ENCODE assay signal across 8 mouse cellular contexts in genomic region chr16:18498558-18498990, GRCm38 (mm10). TPM values are rescaled to one million over a fixed set of nuclear protein-coding genes. Genes with fewer than 3 reads are reported as not detected.
DNase-seq lines count a peak whose midpoint lies in the region; ATAC-seq and TF ChIP-seq lines count a peak whose summit lies in the region.

TSS of gene Gnb1l (plus strand) at chr16:18498713.
TSS of gene Rtl10 (plus strand) at chr16:18498901.

- H3K27me3 ChIP-seq in heart, embryonic 11.5 days (ENCODE audit: control insufficient read depth, insufficient read depth, low read length): no peaks in the 10 kb centered on the region
- no peaks in the 10 kb centered on the region for H3K27me3 ChIP-seq in kidney, embryonic 16.5 days (ENCODE audit: insufficient read depth, low read length)
- H3K27me3 ChIP-seq in liver, adult 2 months (ENCODE audit: control insufficient read depth, insufficient read depth, low read length): no peaks in the 10 kb centered on the region
- no peaks in the 10 kb centered on the region for H3K27me3 ChIP-seq in myocyte (ENCODE audit: control insufficient read depth, insufficient read depth, insufficient read length)
- H3K27me3 ChIP-seq in splenic B cell, adult 2 months (ENCODE audit: control insufficient read depth, insufficient read depth, low read length, poor library complexity, severe bottlenecking): no peaks in the 10 kb centered on the region

- peak within 1 kb of the TSS; percentile 75 for H3K27ac ChIP-seq in heart, embryonic 11.5 days (ENCODE audit: low read depth, low read length)
- peak within 1 kb of the TSS; percentile 90 for H3K27ac ChIP-seq in kidney, embryonic 16.5 days (ENCODE audit: low read length)
- peak within 1 kb of the TSS; percentile 70 for H3K27ac ChIP-seq in liver, adult 2 months (replicated peaks; ENCODE audit: insufficient read depth, low read depth, low read length)

- ATAC-seq in erythroblast, adult 5-6 weeks (replicated peaks; ENCODE audit: low FRiP score, poor library complexity, severe bottlenecking): peak; percentile 93
- peak; percentile 93 for ATAC-seq in heart, embryonic 11.5 days (replicated peaks; ENCODE audit: insufficient number of reproducible peaks, low FRiP score, low TSS enrichment)
- peak; percentile 97 for ATAC-seq in kidney, embryonic 16.5 days (ENCODE audit: low FRiP score, low TSS enrichment)

- 0% methylated on average over 51 of the region's 51 CpGs for WGBS in heart, embryonic 11.5 days (ENCODE audit: insufficient replicate concordance)
- 0% methylated on average over 43 of the region's 51 CpGs for WGBS in kidney, embryonic 16.5 days
- WGBS in liver, adult 2 months: under 1% methylated on average over 51 of the region's 51 CpGs

- H3K79me2 ChIP-seq in liver, adult 2 months (ENCODE audit: control insufficient read depth, insufficient read depth, low read length): no peaks in the 10 kb centered on the region
- H3K79me2 ChIP-seq in myocyte (ENCODE audit: control insufficient read depth, insufficient read depth): peaks cover 4% of the 10 kb centered on the region

- peak within 1 kb of the TSS; percentile 76 for H3ac ChIP-seq in myocyte (ENCODE audit: control insufficient read depth, insufficient read length)

- peak within 1 kb of the TSS; percentile 70 for H3K4me3 ChIP-seq in heart, embryonic 11.5 days (ENCODE audit: low read depth, low read length)
- peak within 1 kb of the TSS; percentile 62 for H3K4me3 ChIP-seq in kidney, embryonic 16.5 days (ENCODE audit: low read length)
- H3K4me3 ChIP-seq in liver, adult 2 months (ENCODE audit: insufficient read depth, low read depth, low read length): peak within 1 kb of the TSS; percentile 90
- peak within 1 kb of the TSS; percentile 89 for H3K4me3 ChIP-seq in myocyte

- H3K4me1 ChIP-seq in heart, embryonic 11.5 days (ENCODE audit: control insufficient read depth, insufficient read depth, low read length): peaks cover 4% of the 10 kb centered on the region; the same call in 1 of the 2 replicates
- peaks cover 18% of the 10 kb centered on the region for H3K4me1 ChIP-seq in kidney, embryonic 16.5 days (ENCODE audit: insufficient read depth, low read length)
- H3K4me1 ChIP-seq in liver, adult 2 months (ENCODE audit: control insufficient read depth, insufficient read depth, low read length): peaks cover 10% of the 10 kb centered on the region

- TF ChIP-seq CTCF in liver, adult 2 months (IDR thresholded peaks at IDR 0.05; ENCODE audit: low read depth, low read length): no peak

- TF ChIP-seq POLR2A in liver, adult 2 months (IDR thresholded peaks at IDR 0.05; ENCODE audit: extremely low read depth, insufficient read depth, low read length): peak; percentile 75; the same call in 1 of the 2 replicates
- peak; percentile 89 for TF ChIP-seq POLR2A in myocyte (IDR thresholded peaks at IDR 0.05; ENCODE audit: insufficient read length, low read depth)

- DNase-seq in B cell, adult 2 months: peak; percentile 95
- peak; percentile 97 for DNase-seq in brain, adult 2 months (ENCODE audit: low read depth, low spot score)
- peak; percentile 70 for DNase-seq in liver, adult 2 months (ENCODE audit: extremely low read depth, low read depth, low spot score)
- DNase-seq in splenic B cell, adult 2 months (ENCODE audit: low read depth, low spot score): peak; percentile 95

- no peaks in the 10 kb centered on the region for H3K9me3 ChIP-seq in heart, embryonic 11.5 days (replicated peaks; ENCODE audit: control insufficient read depth, low read length)
- no peaks in the 10 kb centered on the region for H3K9me3 ChIP-seq in kidney, embryonic 16.5 days (ENCODE audit: low read length)

- H3K4me2 ChIP-seq in heart, embryonic 11.5 days: peak within 1 kb of the TSS; percentile 95
- peak within 1 kb of the TSS; percentile 89 for H3K4me2 ChIP-seq in kidney, embryonic 16.5 days (replicated peaks; ENCODE audit: low read depth, low read length)
- H3K4me2 ChIP-seq in myocyte (ENCODE audit: low read depth): peak within 1 kb of the TSS; percentile 89

- H3K36me3 ChIP-seq in heart, embryonic 11.5 days (ENCODE audit: control insufficient read depth, insufficient read depth, low read length): peaks cover 9% of the 10 kb centered on the region
- H3K36me3 ChIP-seq in kidney, embryonic 16.5 days (ENCODE audit: insufficient read depth, low read length): peaks cover 9% of the 10 kb centered on the region
- no peaks in the 10 kb centered on the region for H3K36me3 ChIP-seq in liver, adult 2 months (ENCODE audit: control insufficient read depth, insufficient read depth, low read length)
- H3K36me3 ChIP-seq in myocyte (ENCODE audit: control insufficient read depth, insufficient read depth): no peaks in the 10 kb centered on the region
- no peaks in the 10 kb centered on the region for H3K36me3 ChIP-seq in splenic B cell, adult 2 months (ENCODE audit: control insufficient read depth, insufficient read depth, low read length, poor library complexity, severe bottlenecking)

- H3K9ac ChIP-seq in heart, embryonic 11.5 days (ENCODE audit: low read depth, low read length): peak within 1 kb of the TSS; percentile 94
- H3K9ac ChIP-seq in kidney, embryonic 16.5 days (replicated peaks; ENCODE audit: low read length): peak within 1 kb of the TSS; percentile 74
- peak within 1 kb of the TSS; percentile 89 for H3K9ac ChIP-seq in liver, adult 2 months (ENCODE audit: low read depth, low read length)

TF ChIP-seq in myocyte, 11 proteins besides CTCF, POLR2A, EP300 and RAD21:
- TF ChIP-seq SRF (IDR thresholded peaks at IDR 0.05; ENCODE audit: control insufficient read depth, insufficient read length, low read depth) (no peak), MAX (IDR thresholded peaks at IDR 0.05; ENCODE audit: low read depth) (no peak), E2F4 (IDR thresholded peaks at IDR 0.05; ENCODE audit: insufficient read depth) (peak; percentile 81), POLR2AphosphoS2 (IDR thresholded peaks at IDR 0.05; ENCODE audit: insufficient read length, low read depth) (peak; percentile 88), TCF12 (IDR thresholded peaks at IDR 0.05; ENCODE audit: insufficient read depth, poor library complexity, severe bottlenecking) (no peak), MYOD1 (IDR thresholded peaks at IDR 0.05; ENCODE audit: control insufficient read depth in 1 of 3, insufficient read length in 2 of 3, low read depth in 2 of 3) (peak in 1 of 3 experiments; percentile 33)

RNA-seq across cellular contexts. Expression of gene Gnb1l, which starts in this region (rescaled TPM):
- 2.3 and 10.6 TPM in 2 replicates for total RNA-seq in erythroblast, adult 5-6 weeks (2015; ENCODE audit: low replicate concordance)
- total RNA-seq in erythroblast, adult 5-6 weeks (2017; ENCODE audit: low replicate concordance): 0.94 and 5.6 TPM in 2 replicates
- polyA plus RNA-seq in heart, embryonic 11.5 days (2014; fragmentation: Nextera tagmentation; extraction: Ambion mirVana): 6.5 and 6.9 TPM in 2 replicates
- 19.1 and 19.7 TPM in 2 replicates for polyA plus RNA-seq in kidney, embryonic 16.5 days (2015; fragmentation: Nextera tagmentation; extraction: Ambion mirVana)
- 1.4 and 1.5 TPM in 2 replicates for total RNA-seq in liver, adult 2 months (2014; rRNA removed)
- 3.6 and 4.8 TPM in 2 replicates for polyA plus RNA-seq in liver, adult 2 months (2012; rRNA removed)
- polyA plus RNA-seq in myocyte (2012; fragmentation: generic; extraction: Trizol): 6.6 TPM

RNA-seq across cellular contexts. Expression of gene Rtl10, which starts in this region (rescaled TPM):
- 2.7 TPM in 1 of 2 replicates, not detected in the other for total RNA-seq in erythroblast, adult 5-6 weeks (2015; ENCODE audit: low replicate concordance)
- total RNA-seq in erythroblast, adult 5-6 weeks (2017; ENCODE audit: low replicate concordance): 1.1 and 4.5 TPM in 2 replicates
- 0.87 and 1.6 TPM in 2 replicates for polyA plus RNA-seq in heart, embryonic 11.5 days (2014; fragmentation: Nextera tagmentation; extraction: Ambion mirVana)
- polyA plus RNA-seq in kidney, embryonic 16.5 days (2015; fragmentation: Nextera tagmentation; extraction: Ambion mirVana): 3.3 and 4.3 TPM in 2 replicates
- 0.18 and 1.0 TPM in 2 replicates for total RNA-seq in liver, adult 2 months (2014; rRNA removed)
- 2.2 and 4.3 TPM in 2 replicates for polyA plus RNA-seq in liver, adult 2 months (2012; rRNA removed)
- 2.7 TPM for polyA plus RNA-seq in myocyte (2012; fragmentation: generic; extraction: Trizol)

Comparison
In these comparisons a context has a peak if more than half of its experiments do, and no peak if none do; other contexts are left out.
1. Peak in every context shown above with its lines: DNase-seq, ATAC-seq, H3K4me3 ChIP-seq and H3K27ac ChIP-seq.